Mouse (Mus musculus): Measurements from ENCODE around the gene D2hgdh. TPM values are rescaled to one million over a fixed set of nuclear protein-coding genes. Genes with fewer than 3 reads are reported as not detected.
"Not testable (repeated sequence)": the region's sequence is repeated elsewhere in the genome, so short reads cannot be mapped to it uniquely, and the experiment has no call there.

Gene D2hgdh
- polyA plus RNA-seq, 1 experiment: 3.1 TPM

DNA sequence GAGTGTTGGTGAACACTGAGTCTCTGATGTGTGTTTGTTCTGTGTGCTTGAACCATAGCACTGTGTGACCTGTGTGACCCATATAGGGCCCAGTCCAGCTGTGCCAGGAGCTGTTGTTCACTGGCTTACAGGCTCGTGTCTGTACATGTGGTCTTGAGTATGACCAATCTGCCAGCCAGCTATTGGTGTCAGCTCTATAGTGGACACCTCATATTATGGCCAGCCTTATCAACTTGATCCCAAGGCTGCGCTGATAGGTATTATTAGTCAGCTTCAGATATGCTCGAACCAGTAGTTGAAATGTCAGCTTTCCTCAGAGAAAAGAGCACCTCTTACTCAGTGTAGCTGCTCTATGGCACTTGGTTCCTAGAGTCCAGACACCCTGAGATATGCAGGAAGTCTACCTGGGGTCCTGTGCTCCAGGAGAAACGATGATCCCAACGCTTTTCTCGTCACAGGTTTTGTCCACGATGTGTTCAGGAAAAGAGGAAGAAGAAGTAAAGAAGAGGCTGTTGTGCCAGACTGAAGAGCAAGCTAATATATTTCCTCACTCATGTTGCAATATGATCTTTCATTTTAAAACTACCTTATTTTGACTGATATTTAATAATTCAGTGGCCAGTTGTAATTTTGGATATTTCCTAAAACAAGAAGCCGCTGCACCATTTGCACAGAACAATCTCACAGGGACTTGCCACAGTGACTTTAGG lies 6.7 kb upstream of the D2hgdh start:
- TF ChIP-seq GATA1 (IDR thresholded peaks at IDR 0.05; ENCODE audit: low read length): no peak

DNA sequence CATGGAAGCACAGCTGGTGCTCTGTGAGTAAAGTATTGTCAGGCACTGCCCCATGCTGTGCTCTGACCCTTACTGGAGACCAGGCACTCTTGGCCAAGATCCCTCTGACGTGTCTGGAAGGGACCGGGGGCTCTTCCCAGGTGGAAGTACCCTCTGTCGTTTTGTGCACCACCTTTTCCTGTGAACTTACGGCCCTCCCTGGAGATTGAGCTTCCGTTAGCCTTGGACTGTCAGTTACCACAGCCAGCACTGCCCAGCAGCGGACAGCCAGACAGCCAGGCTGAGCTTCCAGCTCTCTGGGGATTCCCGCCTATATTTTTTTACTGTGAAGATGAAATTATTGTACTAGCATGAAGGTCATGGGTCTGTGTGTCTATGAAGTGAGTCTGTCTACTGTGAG lies 6.0 kb upstream of the D2hgdh start:
- no peak for TF ChIP-seq GATA1 (IDR thresholded peaks at IDR 0.05; ENCODE audit: low read length)

DNA sequence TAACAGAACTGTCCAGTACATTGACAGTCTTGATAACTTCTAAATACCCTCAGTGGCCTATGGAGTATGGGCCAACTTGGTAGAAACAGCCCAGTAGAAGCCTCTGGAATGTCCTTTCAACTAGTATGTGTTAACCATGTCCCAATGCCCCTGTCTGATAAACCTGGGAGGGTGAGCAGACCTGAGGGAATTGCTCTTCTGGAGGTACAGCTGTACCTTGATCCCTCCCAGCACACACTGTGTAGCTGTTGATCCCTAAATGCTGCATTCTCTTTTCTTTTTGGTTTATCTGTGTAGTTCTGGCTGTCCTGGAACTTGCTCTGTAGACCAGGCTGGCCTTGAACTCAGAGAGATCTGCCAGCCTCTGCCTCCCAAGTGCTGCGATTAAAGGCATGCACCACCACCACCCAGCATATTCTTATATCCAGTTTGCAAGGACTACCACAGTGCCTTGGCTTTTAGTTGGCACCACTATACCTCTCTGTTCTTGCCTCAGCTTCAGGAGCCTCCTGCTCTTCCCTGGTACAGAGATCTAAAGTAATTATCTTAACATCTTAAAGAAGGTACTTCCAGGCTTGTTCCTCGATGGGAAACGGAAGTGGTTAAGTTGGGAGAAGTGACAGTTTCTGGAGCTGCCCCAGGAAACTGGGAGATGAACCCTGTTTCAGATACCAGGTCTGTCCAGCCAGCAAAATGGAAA lies 763 bp upstream of the D2hgdh start:
- no peak for TF ChIP-seq GATA1 (IDR thresholded peaks at IDR 0.05; ENCODE audit: low read length)

DNA sequence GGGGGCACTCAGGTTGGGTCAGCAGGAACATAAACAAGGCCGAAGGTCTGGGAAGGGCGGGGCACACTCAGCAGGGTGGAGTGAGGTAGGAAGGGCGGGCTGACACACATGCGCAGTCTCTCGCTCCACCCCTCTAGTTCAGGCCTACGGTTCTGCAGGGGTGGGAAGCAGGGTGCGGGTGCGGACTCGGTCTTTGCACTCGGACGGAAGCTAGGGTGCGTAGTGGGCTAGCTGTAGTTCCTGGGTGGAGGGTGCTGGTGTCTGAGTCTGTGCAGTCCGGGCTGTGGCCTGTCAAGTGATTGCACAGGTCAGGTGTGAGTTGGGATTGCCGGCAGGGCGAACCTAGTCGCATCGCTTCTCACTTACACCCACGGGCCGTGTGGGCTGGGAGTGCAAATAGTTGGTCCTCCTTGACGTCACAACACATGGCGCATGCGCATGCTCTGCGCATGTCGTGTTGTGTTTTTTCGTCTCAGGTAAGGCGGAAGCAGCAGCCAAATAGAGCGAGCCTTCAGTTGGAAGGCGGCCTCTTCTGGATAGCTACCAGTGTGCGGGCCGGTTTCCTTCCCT lies 481 bp downstream of the D2hgdh start:
- TF ChIP-seq GATA1 (IDR thresholded peaks at IDR 0.05; ENCODE audit: low read length): no peak

DNA sequence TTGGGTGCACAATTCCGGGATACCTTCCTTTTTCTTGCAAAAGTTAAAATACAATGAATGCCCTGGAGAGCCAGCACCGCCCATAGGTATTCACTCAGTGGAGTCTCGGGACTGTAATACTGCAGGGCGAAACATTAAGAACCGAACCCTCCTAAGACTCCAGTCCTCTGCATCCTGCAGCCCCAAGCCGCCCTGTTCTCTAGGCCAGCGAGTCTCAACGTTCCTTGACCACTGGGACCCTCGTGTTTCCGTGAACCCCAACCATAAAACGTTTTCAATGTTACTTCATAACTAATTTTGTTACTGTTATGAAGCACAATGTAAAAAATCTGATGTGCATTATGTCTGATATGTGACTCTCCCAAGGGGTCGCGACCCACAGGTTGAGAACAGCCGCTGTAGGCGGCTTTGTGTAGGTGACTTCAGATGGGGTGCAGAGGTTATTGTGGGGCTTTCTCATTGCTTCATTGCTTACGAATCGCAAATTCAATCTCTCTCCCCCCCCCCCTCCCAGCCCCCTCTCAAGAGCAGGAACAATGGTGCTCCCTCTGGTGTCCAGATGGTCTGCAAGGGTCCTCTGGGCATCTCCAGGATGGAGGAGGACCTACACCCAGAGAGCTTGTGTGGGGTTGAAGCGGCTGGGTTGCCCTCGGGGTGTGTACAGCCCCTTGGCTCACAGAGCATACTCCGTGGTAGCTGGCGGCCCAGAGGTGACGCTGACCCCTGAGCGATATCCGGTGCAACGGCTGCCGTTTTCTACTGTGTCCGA lies 1.2 kb downstream of the D2hgdh start:
- TF ChIP-seq GATA1 (IDR thresholded peaks at IDR 0.05; ENCODE audit: low read length): no peak

DNA sequence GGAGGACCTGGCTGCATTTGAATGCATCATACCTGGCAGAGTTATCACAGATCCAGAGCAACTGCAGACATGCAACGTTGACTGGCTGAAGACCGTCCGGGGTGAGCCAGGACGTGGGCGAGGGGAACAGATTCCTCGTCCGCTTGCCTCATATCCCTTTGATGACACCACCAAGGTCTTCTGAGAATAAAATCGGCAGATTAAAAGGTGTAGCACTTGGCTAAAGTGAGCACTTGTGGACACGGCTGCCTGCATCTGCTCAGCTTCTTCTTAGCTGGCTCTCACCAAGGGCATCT lies 1.8 kb downstream of the D2hgdh start:
- TF ChIP-seq GATA1 (IDR thresholded peaks at IDR 0.05; ENCODE audit: low read length): no peak

DNA sequence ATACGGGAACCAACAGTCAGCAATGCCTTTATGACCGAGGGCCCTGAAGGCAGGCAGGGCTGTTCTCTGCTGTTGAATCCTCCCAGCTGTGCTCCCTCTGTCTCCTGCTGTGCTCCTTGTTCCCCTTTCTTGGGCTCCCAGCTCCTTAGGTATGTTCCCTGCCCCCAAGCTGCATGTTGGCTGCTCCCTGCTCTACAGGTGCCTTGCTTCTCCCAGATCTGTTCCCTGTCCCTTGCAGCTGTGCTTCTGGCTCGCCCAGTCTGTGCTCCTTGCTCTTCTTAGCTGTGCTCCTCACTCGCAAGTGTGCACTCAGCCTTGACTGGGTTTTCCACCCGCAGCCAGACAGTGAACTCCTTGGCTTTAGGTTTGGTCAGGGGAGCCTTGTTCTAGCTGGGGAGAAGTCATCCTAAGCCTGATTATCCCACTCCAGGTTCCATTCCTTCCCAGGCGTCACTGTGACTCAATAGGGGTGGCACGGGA lies 10.0 kb downstream of the D2hgdh start:
- TF ChIP-seq GATA1 (IDR thresholded peaks at IDR 0.05; ENCODE audit: low read length): no peak

DNA sequence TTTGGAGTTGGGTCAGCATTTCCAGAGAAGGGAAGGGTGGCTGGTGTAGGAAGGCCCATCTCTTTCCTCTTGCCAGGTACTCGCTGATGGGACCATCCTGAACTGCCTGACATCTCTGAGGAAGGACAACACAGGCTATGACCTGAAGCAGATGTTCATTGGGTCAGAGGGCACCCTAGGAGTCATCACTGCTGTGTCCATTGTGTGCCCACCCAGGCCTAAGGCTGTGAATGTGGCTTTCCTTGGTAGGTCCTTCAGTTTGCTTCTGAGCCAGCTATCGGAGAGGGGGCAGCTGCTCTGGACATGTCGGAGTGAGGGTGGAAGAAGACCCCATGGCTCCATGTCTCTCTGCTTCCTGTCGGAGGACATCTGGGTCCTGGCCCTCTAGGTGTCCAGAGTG lies 10.5 kb downstream of the D2hgdh start:
- no peak for TF ChIP-seq GATA1 (IDR thresholded peaks at IDR 0.05; ENCODE audit: low read length)

DNA sequence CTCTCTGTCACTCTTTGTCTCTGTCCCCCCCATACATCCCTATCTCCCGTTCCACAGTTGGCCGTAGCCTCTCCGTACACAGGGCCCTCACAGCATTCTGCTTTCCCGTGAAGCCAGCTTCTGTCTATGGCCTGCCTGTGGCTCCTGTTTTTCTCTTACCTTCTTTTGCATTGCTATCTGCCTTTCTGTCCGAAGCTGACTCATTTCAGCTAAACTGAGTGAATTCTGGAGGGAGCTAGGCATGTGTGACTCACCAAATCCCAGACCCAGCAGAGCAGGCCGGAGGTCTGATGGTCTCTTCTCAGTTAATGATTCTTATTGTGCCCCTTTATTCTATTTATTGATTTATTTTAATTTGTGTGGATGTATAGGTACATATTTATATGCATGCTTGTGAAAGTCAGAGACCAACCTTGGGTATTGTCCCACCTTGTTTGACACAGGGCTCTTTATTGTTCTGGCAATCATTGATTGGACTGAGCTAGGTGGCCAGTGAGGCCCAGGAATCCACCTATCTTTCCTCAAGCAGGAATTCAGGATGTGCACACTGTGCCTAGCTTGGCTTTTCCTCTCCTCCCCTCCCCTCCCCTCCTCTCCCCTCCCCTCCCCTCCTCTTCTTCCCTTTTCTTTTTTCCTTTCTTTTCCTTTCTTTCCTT lies 11.3 kb downstream of the D2hgdh start:
- no peak for TF ChIP-seq GATA1 (IDR thresholded peaks at IDR 0.05; ENCODE audit: low read length)

DNA sequence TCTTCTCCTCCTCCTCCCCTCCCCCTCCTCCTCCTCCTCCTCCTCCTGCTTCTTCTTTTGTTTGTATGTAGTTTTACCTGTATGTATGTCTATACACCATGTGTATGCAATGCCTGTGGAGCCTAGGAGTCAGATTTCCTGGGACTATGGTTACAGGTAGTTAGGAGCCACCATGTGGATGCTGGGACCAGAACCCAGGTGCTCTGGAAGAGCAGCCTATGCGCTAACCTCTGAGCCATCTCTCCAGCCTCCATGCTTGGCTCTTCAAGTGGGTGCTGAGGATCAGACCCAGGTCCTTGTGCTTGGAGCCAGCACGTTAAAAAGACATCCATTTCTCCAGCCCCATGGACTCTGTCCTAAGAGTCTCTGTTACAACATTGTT lies 11.8 kb downstream of the D2hgdh start:
- TF ChIP-seq GATA1 (IDR thresholded peaks at IDR 0.05; ENCODE audit: low read length): no peak

DNA sequence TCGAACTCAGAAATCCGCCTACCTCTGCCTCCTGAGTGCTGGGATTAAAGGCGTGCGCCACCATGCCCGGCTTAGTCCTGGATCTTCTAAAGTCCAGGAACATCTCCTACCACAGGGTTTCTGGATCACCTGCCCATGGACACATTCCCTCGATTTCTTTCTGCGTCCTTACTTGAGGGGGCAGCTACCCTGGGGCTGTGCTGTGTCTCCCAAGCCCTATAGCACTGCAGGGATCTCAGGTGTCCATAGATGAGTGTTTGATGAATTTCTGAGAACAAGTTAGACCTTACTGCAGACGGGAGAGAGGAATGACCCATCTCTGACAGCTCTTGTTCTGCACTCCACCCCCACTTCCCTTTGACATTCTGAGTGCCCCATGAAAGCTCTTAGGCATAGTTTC lies 12.6 kb downstream of the D2hgdh start:
- TF ChIP-seq GATA1 (IDR thresholded peaks at IDR 0.05; ENCODE audit: low read length): no peak

DNA sequence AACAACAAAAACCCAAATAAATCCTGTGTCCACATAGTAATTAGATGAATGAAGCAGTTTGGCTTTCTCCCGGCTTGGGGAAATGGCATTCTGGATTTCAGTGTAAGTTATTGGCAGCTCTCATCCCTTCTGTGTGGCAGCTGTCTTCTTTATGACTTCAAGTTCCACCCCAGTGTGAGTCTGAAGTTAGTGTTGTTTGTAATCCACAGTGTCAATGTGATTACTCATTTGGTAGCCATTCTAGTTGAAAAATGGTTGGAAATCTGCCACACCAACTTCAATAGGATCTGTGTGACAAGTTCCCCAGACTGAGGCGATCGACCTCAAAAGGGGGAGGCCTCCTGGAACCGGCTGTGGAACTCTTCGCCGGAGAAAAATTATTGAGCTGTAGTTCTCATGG lies 32.7 kb downstream of the D2hgdh start:
- TF ChIP-seq GATA1 (IDR thresholded peaks at IDR 0.05; ENCODE audit: low read length): no peak

DNA sequence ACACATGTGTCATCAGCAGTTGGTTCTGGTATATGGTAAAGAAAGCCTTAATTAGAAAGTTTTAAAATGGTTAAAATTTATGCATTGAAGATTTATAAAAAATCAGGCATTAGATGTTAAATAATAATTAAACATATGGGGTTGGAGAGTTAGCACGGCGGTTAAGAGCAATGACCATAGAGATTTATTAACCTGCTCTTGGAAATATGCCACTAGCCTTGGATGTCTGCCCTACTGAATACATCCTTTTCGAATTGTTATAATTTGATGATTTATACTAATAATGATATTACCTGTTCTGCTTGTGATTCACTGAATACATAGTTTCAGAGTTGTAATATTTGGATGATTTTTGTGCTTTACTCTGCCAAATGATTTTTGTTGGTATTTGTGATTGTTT lies 33.3 kb downstream of the D2hgdh start:
- no peak for TF ChIP-seq GATA1 (IDR thresholded peaks at IDR 0.05; ENCODE audit: low read length)

DNA sequence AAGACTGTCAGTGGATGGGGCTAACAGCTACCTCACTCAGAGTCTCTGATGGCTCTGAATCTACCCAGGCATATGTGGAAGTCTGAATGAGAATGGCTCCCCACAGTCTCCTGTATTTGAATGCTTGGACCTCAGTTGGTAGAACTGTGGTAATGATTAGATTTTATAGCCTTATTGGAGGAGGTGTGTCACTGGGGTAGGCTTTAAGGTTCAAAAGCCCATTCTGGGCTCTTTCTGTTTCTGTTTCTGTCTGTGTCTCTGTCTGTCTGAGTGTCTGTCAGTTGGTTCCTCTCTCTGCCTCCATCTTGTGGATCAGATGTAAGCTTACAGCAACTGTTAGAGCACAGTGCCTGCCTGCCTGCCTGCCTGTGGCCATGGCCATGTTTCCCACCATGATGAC lies 34.9 kb downstream of the D2hgdh start:
- TF ChIP-seq GATA1 (IDR thresholded peaks at IDR 0.05; ENCODE audit: low read length): no peak

DNA sequence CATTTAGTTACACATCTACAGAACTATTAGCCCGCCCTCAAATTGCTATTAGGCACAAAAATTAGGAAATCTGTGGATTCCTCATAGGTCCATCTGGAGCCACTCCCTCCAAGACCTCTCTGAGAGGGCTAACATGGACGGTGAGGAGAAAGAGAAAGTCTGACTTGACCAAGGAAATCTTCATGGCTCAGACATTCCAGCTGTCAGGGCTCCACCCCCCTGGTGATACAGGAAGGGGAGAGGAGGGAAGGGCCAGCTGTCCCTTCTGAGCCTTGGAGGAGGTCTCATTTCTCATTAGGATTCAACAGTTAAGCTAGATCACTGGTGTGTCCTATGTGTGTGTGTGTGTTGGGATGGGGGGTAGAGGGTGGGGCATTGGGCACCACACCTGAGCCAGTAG lies 36.3 kb downstream of the D2hgdh start, which contains the start of gene Gal3st2:
TSS of gene Gal3st2 (plus strand) at position 259 of the 400 bp plus-strand sequence.
- not testable (repeated sequence) for TF ChIP-seq GATA1 (IDR thresholded peaks at IDR 0.05; ENCODE audit: low read length)

Other genes starting within 250 kb of the D2hgdh start
- 15.5 and 21.5 TPM in 2 replicates for gene Stk25, start 166.2 kb upstream of the D2hgdh start, polyA plus RNA-seq (2012)
- gene Bok, start 139.2 kb upstream of the D2hgdh start, polyA plus RNA-seq (2012): not detected in 2 replicates
- gene Atg4b, start 73.4 kb upstream of the D2hgdh start, polyA plus RNA-seq (2012): 13.4 and 14.7 TPM in 2 replicates
- 75.6 and 93.4 TPM in 2 replicates for gene Thap4, start 70.0 kb upstream of the D2hgdh start, polyA plus RNA-seq (2012)
- 147 and 241 TPM in 2 replicates for gene Dtymk, start 23.0 kb upstream of the D2hgdh start, polyA plus RNA-seq (2012)
- 1.3 and 5.4 TPM in 2 replicates for gene Ing5, start 20.9 kb upstream of the D2hgdh start, polyA plus RNA-seq (2012)
- gene Gal3st2, start 36.4 kb downstream of the D2hgdh start, polyA plus RNA-seq (2012): 0.03 TPM in 1 of 2 replicates, not detected in the other
- 0.08 and 0.09 TPM in 2 replicates for gene Gal3st2b, start 93.4 kb downstream of the D2hgdh start, polyA plus RNA-seq (2012)
- gene Gal3st2c, start 165.6 kb downstream of the D2hgdh start, polyA plus RNA-seq (2012): 0.01 TPM in 1 of 2 replicates, not detected in the other
- not detected in 2 replicates for gene Neu4, start 195.5 kb downstream of the D2hgdh start, polyA plus RNA-seq (2012)
- gene Pdcd1, start 227.6 kb downstream of the D2hgdh start, polyA plus RNA-seq (2012): 0.28 and 0.66 TPM in 2 replicates

Data from G1E-ER4 (cell line).